Mouse (Mus musculus) stomach, embryonic 15.5 days (tissue): ENCODE results near the gene Habp4. TPM values are rescaled to one million over a fixed set of nuclear protein-coding genes. Genes with fewer than 3 reads are reported as not detected.

Experiments used
- ATAC-seq: fragments of 200-750 bp; cut with Nextera tagmentation; 2 replicates; pipeline ENCODE4 v1.8.0; 2017; ENCODE audit warnings: low read depth, moderate number of reproducible peaks, moderate TSS enrichment; ENCODE audit not compliant: insufficient read depth, low FRiP score
- H3K27ac ChIP-seq: fragments of 300-500 bp; sonication (generic); 2 replicates; pipeline ENCODE4 v1.5.1; 2015; ENCODE audit warnings: mild to moderate bottlenecking, inconsistent platforms
- H3K27me3 ChIP-seq: fragments of 300-500 bp; sonication (generic); replicated peaks from 2 replicates; pipeline ENCODE4 v1.6.1; 2015; ENCODE audit warnings: inconsistent platforms
- H3K36me3 ChIP-seq: fragments of 300-500 bp; sonication (generic); 2 replicates; pipeline ENCODE4 v1.6.1; 2015; ENCODE audit warnings: inconsistent platforms
- H3K4me1 ChIP-seq: fragments of 300-500 bp; sonication (generic); 2 replicates; pipeline ENCODE4 v1.6.1; 2015; ENCODE audit warnings: inconsistent platforms
- H3K4me2 ChIP-seq: fragments of 300-500 bp; sonication (generic); 2 replicates; pipeline ENCODE4 v1.6.1; 2015; ENCODE audit warnings: mild to moderate bottlenecking, inconsistent platforms
- H3K4me3 ChIP-seq: fragments of 300-500 bp; sonication (generic); replicated peaks from 2 replicates; pipeline ENCODE4 v1.5.1; 2015; ENCODE audit warnings: inconsistent platforms
- H3K9ac ChIP-seq: fragments of 300-500 bp; sonication (generic); 2 replicates; pipeline ENCODE4 v1.6.1; 2015; ENCODE audit warnings: inconsistent platforms
- H3K9me3 ChIP-seq: fragments of 300-500 bp; sonication (generic); 2 replicates; pipeline ENCODE4 v1.6.1; 2016; ENCODE audit warnings: inconsistent platforms
- WGBS: fragments of 180-500 bp; shearing (Covaris S2); methylation state at CpG from one replicate; pipeline ENCODE4 v1.1.7; 2015; 5-methylcytosine and 5-hydroxymethylcytosine counted together
- polyA plus RNA-seq: library from polyadenylated mRNA; unstranded; fragments of >200 nt; fragmentation: Nextera tagmentation; extraction: Ambion mirVana; gene quantifications from 2 replicates; pipeline ENCODE4 v1.2.1, GENCODE M21; 2015

Gene Habp4
- polyA plus RNA-seq, 1 experiment from 2014 or later: 19.5 TPM

- Histone ChIP-seq H3K27ac (no peak overlapping the region), H3K9me3 (no peaks in the 10 kb centered on the region), H3K9ac (no peak overlapping the region), H3K4me1 (no peaks in the 10 kb centered on the region), H3K36me3 (peaks cover 6% of the 10 kb centered on the region; the same call in 1 of the 2 replicates), H3K27me3 (no peaks in the 10 kb centered on the region), H3K4me3 (no peak overlapping the region), H3K4me2 (no peak overlapping the region)
- 84% methylated on average over 4 of the region's 4 CpGs for WGBS
- no peak for ATAC-seq
Observed at GRCm38 (mm10) chr13:64180300-64180699, 18.7 kb downstream of the Habp4 start.

- Histone ChIP-seq H3K36me3 (peaks cover 7% of the 10 kb centered on the region; the same call in 1 of the 2 replicates), H3K9me3 (no peaks in the 10 kb centered on the region), H3K4me3 (no peak overlapping the region), H3K4me1 (no peaks in the 10 kb centered on the region), H3K27ac (no peak overlapping the region), H3K27me3 (no peaks in the 10 kb centered on the region), H3K4me2 (no peak overlapping the region), H3K9ac (no peak overlapping the region)
- no peak for ATAC-seq
- 77% methylated on average over 3 of the region's 3 CpGs for WGBS
Observed at GRCm38 (mm10) chr13:64180888-64181287, 19.3 kb downstream of the Habp4 start.

- Histone ChIP-seq H3K9ac (no peak overlapping the region), H3K9me3 (no peaks in the 10 kb centered on the region), H3K27ac (no peak overlapping the region), H3K4me3 (no peak overlapping the region), H3K27me3 (no peaks in the 10 kb centered on the region), H3K36me3 (peaks cover 11% of the 10 kb centered on the region; the same call in 1 of the 2 replicates), H3K4me1 (no peaks in the 10 kb centered on the region), H3K4me2 (no peak overlapping the region)
- WGBS: 86% methylated on average over 2 of the region's 2 CpGs
- ATAC-seq: no peak
Observed at GRCm38 (mm10) chr13:64182091-64182490, 20.5 kb downstream of the Habp4 start.

DNA sequence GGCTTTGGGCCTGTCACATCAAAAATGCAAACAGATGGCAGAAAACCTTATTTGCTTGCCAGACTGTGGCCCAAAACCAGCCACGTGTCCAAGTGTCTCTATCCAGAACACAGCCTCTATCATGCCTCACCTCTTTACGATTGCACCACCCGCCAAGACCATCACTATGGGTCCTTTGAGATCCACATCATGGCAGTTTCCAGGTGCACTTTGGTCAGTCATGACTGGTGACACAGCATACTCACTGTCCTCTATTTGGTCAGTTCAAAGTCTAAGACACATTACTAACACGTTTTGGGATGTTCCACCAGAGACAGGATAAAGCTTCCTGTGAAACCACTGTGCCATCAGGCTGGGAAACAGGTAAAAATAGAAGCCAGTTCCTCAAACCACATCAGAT, 22.0 kb downstream of the Habp4 start:
- no peaks in the 10 kb centered on the region for H3K27me3 ChIP-seq
- H3K4me3 ChIP-seq: no peak overlapping the region
- H3K27ac ChIP-seq: no peak overlapping the region
- no peak overlapping the region for H3K4me2 ChIP-seq
- WGBS: 85% methylated on average over 4 of the region's 4 CpGs
- 0 out of 2 replicates have a peak, but pooled peaks cover 5% of the 10 kb centered on the region for H3K36me3 ChIP-seq
- ATAC-seq: no peak
- H3K4me1 ChIP-seq: no peaks in the 10 kb centered on the region
- no peak overlapping the region for H3K9ac ChIP-seq
- no peaks in the 10 kb centered on the region for H3K9me3 ChIP-seq

- H3K27ac ChIP-seq: no peak overlapping the region
- no peaks in the 10 kb centered on the region for H3K9me3 ChIP-seq
- H3K4me3 ChIP-seq: no peak overlapping the region
- ATAC-seq: no peak
- H3K27me3 ChIP-seq: no peaks in the 10 kb centered on the region
- 80% methylated on average over 10 of the region's 10 CpGs for WGBS
- no peak overlapping the region for H3K4me2 ChIP-seq
- H3K9ac ChIP-seq: no peak overlapping the region
- no peaks in the 10 kb centered on the region for H3K4me1 ChIP-seq
- 0 out of 2 replicates have a peak, but pooled peaks cover 5% of the 10 kb centered on the region for H3K36me3 ChIP-seq
Observed at GRCm38 (mm10) chr13:64184361-64184760, 22.7 kb downstream of the Habp4 start.

DNA sequence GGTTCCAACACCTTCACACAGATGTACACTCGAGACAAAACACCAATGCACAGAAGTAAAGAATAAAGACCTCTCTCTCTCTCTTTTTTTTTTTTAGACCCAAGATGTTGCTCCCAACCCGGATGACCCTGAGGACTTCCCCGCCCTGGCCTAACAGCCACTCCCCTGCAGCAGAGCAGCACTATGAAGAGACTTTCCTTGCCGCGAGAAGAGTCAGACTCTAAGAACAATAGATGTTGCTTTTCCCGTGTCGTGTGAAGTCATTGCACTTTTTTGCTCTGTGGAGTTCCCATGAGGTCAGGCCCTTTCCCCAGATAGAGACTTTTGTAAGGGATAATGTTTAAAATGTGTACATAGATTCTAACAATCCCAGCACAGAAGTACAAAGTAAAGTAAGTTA, 23.6 kb downstream of the Habp4 start:
- H3K4me3 ChIP-seq: no peak overlapping the region

GRCm38 (mm10) chr13:64185586-64185985, 24.0 kb downstream of the Habp4 start:
- Histone ChIP-seq H3K9ac (no peak overlapping the region), H3K4me2 (no peak overlapping the region), H3K27ac (no peak overlapping the region), H3K4me1 (no peaks in the 10 kb centered on the region), H3K36me3 (0 out of 2 replicates have a peak, but pooled peaks cover 5% of the 10 kb centered on the region), H3K4me3 (no peak overlapping the region), H3K27me3 (no peaks in the 10 kb centered on the region), H3K9me3 (no peaks in the 10 kb centered on the region)
- no peak for ATAC-seq
- 91% methylated on average over 9 of the region's 9 CpGs for WGBS

More for the DNA sequence above, 23.6 kb downstream of the Habp4 start:
- Histone ChIP-seq H3K27ac (no peak overlapping the region), H3K9me3 (no peaks in the 10 kb centered on the region), H3K27me3 (no peaks in the 10 kb centered on the region), H3K36me3 (0 out of 2 replicates have a peak, but pooled peaks cover 5% of the 10 kb centered on the region), H3K4me2 (no peak overlapping the region), H3K9ac (no peak overlapping the region), H3K4me1 (no peaks in the 10 kb centered on the region)
- WGBS: 71% methylated on average over 7 of the region's 7 CpGs
- ATAC-seq: no peak

GRCm38 (mm10) chr13:64186516-64186915, 24.9 kb downstream of the Habp4 start:
- Histone ChIP-seq H3K36me3 (0 out of 2 replicates have a peak, but pooled peaks cover 5% of the 10 kb centered on the region), H3K27me3 (no peaks in the 10 kb centered on the region), H3K9me3 (no peaks in the 10 kb centered on the region), H3K4me1 (no peaks in the 10 kb centered on the region), H3K9ac (no peak overlapping the region), H3K4me3 (no peak overlapping the region), H3K27ac (no peak overlapping the region), H3K4me2 (no peak overlapping the region)
- no peak for ATAC-seq
- WGBS: 93% methylated on average over 4 of the region's 4 CpGs

GRCm38 (mm10) chr13:64187065-64187464, 25.4 kb downstream of the Habp4 start:
- H3K9ac ChIP-seq: no peak overlapping the region
- ATAC-seq: no peak

DNA sequence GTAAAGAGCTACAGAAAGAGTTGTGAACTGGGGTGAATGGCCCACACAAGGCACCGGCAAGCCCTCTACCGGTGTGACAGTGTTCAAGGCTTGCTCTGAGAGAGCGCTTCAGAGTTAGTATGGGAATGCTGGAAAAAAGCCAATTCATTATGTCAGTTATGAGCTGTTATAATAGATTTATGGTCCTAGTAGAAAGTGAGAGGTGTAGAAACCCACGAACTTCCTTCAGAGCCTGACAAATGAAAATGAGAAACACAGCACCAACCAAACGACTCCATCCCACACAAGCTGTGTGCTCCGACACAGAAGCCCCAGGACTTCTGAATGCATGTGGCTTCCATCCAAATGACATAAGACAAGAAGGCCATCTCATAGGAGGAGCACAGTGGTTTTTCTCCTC, 36.3 kb downstream of the Habp4 start:
- no peak for ATAC-seq
- 75% methylated on average over 6 of the region's 6 CpGs for WGBS
- H3K4me3 ChIP-seq: no peak overlapping the region
- H3K4me1 ChIP-seq: no peaks in the 10 kb centered on the region
- no peaks in the 10 kb centered on the region for H3K36me3 ChIP-seq
- no peak overlapping the region for H3K9ac ChIP-seq
- H3K4me2 ChIP-seq: no peak overlapping the region
- H3K9me3 ChIP-seq: no peaks in the 10 kb centered on the region
- no peak overlapping the region for H3K27ac ChIP-seq
- H3K27me3 ChIP-seq: no peaks in the 10 kb centered on the region

More at GRCm38 (mm10) chr13:64187065-64187464, 25.4 kb downstream of the Habp4 start:
- no peak overlapping the region for H3K4me3 ChIP-seq
- no peak overlapping the region for H3K27ac ChIP-seq
- H3K27me3 ChIP-seq: no peaks in the 10 kb centered on the region
- no peaks in the 10 kb centered on the region for H3K4me1 ChIP-seq
- no peak overlapping the region for H3K4me2 ChIP-seq
- H3K9me3 ChIP-seq: no peaks in the 10 kb centered on the region
- H3K36me3 ChIP-seq: 0 out of 2 replicates have a peak, but pooled peaks cover 5% of the 10 kb centered on the region

- no peaks in the 10 kb centered on the region for H3K27me3 ChIP-seq
- H3K9me3 ChIP-seq: no peaks in the 10 kb centered on the region
- no peak for ATAC-seq
- H3K4me2 ChIP-seq: no peak overlapping the region
- H3K36me3 ChIP-seq: no peaks in the 10 kb centered on the region
- no peak overlapping the region for H3K27ac ChIP-seq
- 94% methylated on average over 4 of the region's 4 CpGs for WGBS
- no peak overlapping the region for H3K4me3 ChIP-seq
- no peak overlapping the region for H3K9ac ChIP-seq
- H3K4me1 ChIP-seq: no peaks in the 10 kb centered on the region
Observed at GRCm38 (mm10) chr13:64198310-64198709, 36.7 kb downstream of the Habp4 start.

- Histone ChIP-seq H3K36me3 (no peaks in the 10 kb centered on the region), H3K9ac (no peak overlapping the region), H3K4me2 (no peak overlapping the region), H3K4me3 (no peak overlapping the region), H3K27ac (no peak overlapping the region), H3K4me1 (no peaks in the 10 kb centered on the region), H3K9me3 (no peaks in the 10 kb centered on the region), H3K27me3 (no peaks in the 10 kb centered on the region)
- WGBS: 84% methylated on average over 4 of the region's 4 CpGs
- no peak for ATAC-seq
Observed at GRCm38 (mm10) chr13:64200911-64201310, 39.3 kb downstream of the Habp4 start.

- Histone ChIP-seq H3K4me1 (no peaks in the 10 kb centered on the region), H3K4me2 (no peak overlapping the region), H3K9ac (no peak overlapping the region), H3K4me3 (no peak overlapping the region), H3K36me3 (no peaks in the 10 kb centered on the region), H3K27me3 (no peaks in the 10 kb centered on the region), H3K9me3 (no peaks in the 10 kb centered on the region), H3K27ac (no peak overlapping the region)
- 59% methylated on average over 2 of the region's 2 CpGs for WGBS
- ATAC-seq: no peak
Observed at GRCm38 (mm10) chr13:64204726-64205125, 43.1 kb downstream of the Habp4 start.
